Mouse (Mus musculus) gastrocnemius, postnatal 10 days (tissue): ENCODE measurements around the gene Mfsd13b. TPM values are rescaled to one million over a fixed set of nuclear protein-coding genes. Genes with fewer than 3 reads are reported as not detected.
"Not testable (repeated sequence)": the region's sequence is repeated elsewhere in the genome, so short reads cannot be mapped to it uniquely, and the experiment has no call there.

Experiments
- DNase-seq: peaks from one replicate; pipeline ENCODE4 v3.0.0; 2021; ENCODE audit warnings: mixed read lengths
- total RNA-seq, 2 experiments: library from RNA; stranded (reverse); gene quantifications; 2 replicates each; pipeline ENCODE4 v1.2.3; 2021

The Mfsd13b gene
- total RNA-seq, 2 experiments from 2014 or later, result not detected

DNA sequence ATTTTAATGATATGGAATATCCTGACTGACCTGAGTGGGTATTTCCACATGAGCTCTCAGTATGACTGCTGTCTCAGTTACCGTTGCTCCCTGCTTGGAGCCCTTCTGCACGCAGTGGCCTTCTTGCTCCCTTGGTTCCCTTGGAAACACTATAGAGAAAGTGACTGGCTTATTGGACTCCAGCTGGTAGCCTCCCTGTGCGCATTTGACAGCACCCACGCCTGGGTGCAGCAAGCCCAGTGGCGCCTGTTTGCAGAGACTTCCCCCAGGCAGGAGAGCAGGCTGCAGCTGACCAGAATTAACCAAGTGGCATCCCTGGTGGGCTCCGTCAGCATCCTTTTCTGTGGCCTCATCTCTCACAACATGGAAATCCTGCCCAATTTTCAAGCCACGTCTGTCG is 8.9 kb downstream of the Mfsd13b start:
- no peak for DNase-seq

DNA sequence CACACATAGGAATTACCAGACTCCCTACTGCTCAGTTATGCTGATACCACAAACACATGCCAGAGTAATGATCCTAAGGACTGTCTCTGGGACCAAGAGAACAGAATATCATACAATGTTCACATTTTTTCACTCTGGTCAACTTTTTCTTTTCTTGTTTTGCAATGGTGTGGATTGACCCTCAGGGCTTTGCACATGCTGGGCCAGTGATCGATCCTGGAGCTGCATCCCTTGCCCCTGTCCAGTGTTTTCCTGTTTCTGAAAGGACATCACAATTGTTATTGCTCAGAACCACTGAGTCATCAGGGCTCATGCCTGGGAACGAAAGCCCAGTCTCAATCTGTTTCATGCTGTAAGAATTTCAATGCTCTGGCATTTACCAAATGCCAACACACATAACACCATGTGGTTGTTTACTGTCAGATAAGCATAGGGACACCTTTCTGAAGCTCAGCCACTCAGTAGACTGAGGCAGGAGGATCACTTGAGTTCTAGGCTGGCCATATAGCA is 16.8 kb downstream of the Mfsd13b start:
- DNase-seq, result no peak

DNA sequence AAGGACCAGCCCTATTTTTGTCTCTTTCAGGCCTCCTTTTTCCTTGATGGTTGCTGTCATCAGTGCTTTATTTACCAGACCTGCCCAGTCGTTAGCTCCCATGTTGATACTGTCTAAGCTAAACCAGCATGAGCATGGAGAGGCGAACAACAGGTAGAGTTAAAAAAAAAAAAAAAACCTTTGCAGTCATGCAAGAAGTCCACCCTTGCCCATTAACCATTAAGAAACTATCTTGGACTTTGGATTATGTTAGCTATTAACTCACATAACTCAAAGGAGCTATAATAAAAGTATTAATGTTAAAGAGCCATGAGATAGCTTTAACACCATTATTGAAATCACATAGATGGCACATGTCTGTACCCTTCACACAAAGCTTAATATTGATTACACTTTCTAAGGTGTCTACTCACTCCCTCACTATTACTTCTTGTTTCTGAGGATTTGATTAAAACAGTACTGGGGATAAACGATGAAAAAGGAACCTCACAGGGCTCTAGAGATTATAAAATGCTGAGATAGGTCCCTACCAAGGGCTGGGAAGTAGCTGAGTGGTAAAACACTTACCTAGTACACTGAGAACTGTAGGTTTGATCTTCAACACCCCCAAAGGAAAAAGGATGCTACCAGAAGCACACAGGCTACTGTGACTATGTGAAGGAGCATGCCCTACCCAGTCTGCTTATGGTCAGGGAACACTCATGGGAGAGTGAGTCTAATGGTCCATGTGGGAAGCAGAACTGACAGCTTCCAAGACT is 17.9 kb downstream of the Mfsd13b start:
- no peak for DNase-seq

DNA sequence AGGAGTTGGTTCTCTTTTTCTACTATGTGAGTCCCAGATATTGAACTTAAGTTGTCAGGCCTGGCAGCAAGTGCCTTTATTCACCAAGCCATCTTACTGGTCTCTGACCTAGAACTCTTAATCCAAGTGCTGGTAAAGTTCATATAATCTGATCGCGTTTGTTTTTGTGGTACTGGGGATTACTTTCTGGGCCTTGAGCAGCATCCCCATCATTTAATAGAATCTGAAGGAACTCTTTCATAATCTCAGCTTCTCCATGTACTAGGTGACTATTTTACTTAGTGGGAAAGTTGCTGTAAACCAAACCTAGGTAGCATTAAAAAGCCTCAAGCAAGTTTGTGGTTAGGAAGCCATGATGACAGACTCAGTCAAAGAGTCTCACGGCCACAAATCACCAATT is 19.6 kb downstream of the Mfsd13b start:
- DNase-seq, result no peak

DNA sequence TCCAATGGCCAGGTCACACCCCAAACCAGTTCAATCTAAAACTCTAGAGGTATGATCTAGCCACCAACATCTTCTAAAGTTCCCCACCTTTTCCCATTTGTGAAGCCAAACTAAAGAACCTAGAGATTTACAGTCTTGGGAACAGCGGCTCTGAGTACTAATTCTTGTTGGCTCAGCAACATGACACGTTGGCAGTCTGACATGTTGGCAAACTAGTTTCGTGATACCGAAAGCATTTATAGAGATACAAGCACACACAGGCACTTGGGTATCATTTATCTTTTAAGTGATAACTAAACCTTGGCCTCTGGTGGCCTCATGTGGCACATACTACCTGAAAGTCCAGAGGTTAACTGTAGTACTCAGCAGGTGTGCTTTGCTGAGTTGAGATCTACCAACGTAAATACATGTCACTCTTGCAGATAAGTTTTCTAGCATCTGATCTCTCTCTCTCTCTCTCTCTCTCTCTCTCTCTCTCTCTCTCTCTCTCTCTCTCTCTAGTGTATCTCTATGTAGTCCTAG is 20.2 kb downstream of the Mfsd13b start:
- no peak for DNase-seq

DNA sequence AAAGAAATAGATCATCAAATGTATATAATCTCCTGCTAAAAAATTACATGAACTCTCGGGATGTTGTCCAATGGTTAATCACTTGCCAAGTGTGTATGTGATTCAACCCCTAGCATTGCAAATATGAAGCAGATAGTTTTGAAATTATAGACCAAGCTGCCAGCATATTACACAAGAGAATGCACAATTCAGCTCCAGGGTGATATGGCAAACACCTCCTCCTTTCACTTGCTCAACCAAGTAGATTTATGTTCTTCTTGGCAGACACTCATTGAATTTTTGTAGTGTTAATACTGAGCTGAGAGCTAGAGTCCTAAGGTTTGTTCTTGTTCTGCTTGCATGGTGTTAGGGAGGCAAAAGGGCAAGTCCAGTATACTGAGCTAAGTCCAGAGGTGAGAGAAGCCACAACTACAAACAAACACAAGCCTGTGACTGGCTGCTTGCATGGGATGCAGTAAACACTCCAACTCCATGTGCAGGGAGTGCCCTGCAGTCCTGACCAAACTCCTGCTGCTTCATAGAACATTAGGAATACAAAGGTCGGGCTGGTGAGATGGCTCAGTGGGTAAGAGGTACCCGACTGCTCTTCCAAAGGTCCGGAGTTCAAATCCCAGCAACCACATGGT is 21.6 kb downstream of the Mfsd13b start:
- DNase-seq, result no peak

DNA sequence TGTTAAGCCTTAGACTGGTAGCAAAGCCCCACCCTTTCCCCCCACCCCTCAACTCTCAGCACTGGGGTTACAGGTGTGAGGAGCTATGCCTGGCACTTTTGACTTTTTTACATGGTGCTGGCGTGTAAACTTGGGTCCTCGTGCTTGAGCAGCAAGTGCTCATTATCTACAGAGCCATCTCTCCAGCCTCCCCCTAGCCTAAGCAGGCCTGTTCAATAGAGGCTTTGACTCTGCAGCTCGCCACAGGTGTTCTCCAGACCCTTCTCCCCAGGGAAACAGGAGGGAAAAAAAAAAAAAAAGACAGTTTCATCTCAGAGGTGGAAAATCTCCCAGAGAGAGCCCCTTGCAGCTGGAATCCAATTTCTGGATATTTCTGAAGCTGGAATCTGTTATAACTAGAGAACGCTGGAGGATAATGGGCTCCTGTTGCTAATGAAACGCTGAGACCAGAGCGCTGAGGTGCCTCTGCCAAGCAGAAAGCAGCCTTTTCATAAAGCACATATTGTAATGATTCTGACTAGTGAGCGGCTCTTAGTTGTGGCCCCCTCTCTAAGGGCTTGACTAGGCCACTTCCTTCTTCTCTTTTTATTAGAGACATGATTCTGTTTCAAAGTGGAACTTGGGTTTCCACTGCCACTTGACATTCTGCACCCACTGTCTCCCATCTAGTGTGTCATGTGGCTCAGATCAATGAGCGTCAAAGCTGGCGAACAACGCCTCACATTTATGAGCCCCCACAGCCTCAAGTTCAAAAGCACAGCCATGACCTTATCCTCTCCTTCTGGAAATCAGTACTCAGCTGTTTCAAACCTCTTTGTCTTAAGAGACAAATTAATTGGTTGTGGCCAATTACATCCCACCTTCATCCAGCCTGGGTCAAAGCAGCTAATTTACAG is 29.7 kb downstream of the Mfsd13b start:
- DNase-seq, result no peak

DNA sequence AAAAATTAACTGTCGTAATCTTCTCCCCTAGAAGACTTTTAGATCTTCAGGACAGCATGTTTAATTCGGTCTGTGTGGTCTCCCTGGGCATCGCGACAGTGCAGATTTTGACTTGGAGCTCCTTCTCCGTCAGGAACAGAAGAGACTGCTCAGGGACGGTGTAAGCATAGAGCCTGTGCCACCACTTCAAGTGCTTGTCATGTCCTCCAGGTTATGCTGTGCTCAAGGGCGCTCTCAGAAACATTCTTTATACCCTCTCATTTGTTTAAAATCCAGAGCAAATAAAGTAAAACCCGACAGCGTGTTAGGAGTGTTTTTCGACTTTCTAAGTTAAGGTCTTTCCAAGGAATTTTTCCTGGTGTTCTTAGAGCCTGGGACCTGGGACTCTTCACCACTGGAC is 32.2 kb downstream of the Mfsd13b start:
- DNase-seq, result no peak

DNA sequence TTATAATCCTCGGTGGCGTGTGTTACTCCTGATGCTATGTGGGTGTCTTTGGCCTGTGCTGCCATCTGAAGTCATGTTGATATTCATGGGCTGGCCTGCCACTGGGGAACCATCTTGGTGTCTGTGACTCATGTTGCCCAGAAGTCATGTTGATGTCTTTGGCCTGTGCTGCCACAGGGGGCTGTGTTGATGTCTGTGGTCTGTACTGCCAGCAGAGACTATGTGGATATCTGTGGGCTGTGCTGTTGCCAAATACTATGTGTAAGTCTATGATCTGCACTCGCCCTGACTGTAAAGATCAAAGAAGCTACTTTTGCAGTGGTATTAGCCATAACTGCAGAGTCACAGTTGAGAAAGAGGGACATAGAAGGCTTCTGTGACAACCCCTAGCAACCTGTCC is 36.5 kb downstream of the Mfsd13b start:
- DNase-seq, result no peak

DNA sequence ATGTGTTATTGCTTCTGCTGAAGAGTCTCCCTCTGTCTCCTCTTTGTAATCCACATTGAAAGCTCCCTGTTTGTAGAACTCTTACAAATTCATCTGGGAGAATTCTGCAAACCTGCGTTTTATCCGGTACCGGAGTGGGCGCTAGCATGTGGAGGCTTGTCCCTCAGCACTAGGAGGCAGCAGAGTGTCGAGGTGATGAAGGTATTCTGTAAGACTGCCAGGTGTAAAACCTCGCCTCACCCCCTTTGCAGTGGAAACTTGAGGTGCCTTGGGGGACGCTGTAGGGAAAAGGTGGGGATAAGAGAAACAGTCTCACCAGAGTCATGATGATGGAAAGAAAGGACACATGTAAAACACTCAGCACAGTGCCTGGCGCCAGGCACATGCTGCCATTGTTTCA is 38.0 kb downstream of the Mfsd13b start:
- no peak for DNase-seq

DNA sequence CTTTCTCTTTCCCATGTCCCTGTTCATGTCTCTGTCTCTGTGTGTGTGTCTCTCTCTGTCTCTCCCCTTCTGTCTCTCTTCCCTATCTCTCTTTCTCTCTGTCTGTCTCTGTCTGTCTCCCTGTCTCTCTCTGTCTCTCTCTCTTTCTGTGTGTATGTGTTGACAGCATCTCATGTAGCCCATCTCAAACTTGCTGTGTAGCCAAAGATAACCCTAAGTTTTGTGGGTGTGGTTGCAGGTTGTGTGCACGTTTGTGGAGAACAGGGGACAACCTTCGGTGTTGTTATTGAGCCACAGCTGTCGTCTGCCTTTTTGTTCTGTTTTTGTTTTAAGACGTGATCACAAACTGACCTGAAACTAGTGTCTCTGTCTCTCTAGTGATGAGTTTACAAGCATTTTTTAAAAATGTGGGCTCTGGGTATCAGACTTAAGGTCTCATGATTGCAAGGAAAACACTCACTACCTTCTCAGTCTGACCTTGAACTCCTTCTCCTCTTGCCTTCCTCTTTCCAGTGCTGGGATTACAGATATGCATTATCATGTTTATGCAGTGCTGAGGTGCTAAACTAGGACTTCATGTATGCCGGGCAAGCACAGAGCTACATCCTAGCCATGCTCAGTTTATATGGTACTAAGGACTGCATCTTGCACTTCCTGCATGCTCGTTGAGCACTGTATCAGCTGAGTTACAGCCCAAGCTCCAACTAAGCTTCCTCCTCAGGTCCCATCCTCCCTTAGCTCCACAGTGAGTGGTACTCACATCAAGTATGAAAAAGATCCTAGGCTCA is 43.1 kb downstream of the Mfsd13b start:
- no peak for DNase-seq

DNA sequence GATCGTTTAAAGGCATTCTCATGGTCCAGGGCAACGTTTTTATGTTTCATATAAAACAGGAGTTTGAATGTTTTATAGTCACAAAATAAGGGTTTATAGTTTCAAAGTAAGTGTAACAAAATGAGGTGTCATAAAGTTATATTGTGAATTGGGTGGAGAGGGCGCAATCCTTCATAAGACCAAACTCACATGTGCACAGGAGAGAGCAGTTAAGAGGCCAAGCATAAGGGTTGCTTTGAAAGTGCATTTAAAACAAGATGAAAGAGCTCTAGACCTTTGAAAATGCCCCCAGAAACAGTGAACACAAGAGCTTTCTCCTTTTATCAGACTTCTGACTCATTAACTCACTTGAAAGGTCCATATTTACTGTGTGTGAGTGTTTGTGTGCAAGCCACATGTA is 44.0 kb downstream of the Mfsd13b start:
- DNase-seq, result no peak

DNA sequence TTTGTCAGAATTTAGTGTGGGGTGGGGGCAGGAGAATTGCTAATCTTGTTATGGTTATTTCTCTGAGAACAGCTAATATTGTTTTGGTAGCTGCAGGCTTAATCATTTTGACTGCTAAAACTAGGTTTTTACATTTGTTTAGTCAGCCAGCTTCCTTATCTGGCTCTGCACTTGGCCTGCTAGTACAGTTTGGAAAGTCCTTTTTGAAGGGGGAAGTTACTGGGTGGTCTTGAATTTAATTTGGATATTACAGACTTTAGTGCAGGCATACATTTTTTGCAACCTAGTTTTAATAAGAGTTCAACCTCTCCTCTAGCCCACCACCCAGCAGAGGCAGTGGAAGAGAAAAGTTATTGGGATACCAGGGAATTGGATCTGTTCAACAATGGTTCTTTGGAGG is 47.6 kb downstream of the Mfsd13b start:
- DNase-seq, result not testable (repeated sequence)

DNA sequence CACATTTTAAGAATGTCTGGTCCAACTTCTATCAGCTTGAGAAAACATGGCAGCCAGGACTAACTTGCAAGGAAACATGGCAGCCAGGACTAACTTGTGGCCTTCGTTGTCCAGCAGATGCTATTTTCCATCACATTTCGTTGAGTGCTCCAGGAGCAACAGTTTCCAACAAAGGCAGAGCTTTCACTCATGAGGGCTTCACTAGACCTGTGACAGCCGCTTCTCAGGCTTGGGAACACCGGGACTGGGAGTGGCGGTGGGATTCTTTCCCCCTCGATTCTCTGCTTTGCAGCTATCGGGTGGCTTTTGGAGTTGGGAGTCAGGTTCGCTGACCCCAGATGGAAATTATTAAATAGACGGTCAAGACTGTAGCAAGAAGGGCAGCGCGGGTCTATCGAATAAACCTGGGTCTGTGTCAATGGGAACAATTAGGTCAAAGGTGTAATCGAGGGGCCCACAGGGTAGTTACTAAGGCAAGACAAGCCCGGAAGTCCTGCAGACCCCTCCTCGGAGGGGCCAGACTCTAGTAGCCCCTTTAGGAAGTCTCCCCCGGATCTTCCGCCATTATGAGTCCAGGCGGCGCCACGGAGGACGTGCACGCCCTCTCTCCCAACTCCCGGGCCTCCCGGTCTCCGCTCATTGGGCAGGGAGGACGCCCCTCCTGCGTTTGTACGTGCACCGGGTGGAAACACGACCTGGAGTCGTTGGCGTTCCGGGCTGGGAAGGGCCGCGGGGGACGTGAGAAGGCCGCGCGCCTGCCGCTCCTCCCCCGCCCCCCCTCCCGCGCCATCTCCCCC is 51.7 kb downstream of the Mfsd13b start, which contains the start of gene Mettl9:
Mettl9 (plus strand) TSS at position 590 of the 797 bp plus-strand sequence.
- peak; percentile 93 for DNase-seq

DNA sequence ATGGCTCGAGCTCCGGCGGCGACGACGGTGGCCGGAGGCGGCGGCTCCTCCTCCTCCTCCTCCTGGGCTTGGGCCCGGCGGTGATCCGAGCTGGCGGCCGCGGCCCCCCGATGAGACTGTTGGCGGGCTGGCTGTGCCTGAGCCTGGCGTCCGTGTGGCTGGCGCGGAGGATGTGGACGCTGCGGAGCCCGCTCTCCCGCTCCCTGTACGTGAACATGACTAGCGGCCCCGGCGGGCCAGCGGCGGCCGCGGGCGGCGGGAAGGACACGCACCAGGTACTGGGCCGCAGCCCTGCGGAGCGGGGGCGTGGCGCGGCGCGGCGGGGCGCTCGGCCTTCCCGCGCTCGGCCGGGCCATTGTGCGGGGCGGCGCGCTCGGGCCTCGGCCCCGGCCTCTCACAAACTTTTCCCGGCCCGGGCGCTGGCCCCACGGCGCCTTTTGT is 52.4 kb downstream of the Mfsd13b start:
- no peak for DNase-seq

DNA sequence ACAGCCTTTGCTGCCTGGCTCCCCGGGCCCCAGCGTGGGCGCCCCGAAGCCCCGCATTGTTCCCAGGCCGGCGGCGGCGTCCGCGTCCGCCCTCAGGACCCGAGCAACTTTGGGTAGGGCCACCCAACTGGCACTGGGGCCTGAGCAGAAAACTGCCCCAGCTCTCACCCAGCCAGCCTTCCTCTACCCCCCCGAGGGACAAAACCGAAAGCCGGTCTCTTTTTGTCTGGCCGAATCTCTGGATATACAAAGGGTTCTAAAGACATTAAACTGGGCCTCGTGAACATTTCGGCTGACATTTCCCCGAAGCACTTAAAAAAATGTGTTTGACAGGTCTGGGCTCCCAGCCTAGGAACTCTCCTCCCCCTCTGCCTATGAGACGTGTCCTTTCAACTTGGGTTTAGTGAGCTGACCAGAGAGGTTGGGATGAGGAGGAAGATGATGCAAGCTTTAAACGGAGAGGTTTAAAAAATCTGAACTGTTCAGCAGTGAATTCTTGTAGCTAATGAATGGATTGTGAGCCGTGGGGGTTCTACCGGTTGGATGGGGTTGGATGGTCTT is 52.9 kb downstream of the Mfsd13b start:
- DNase-seq, result no peak

DNA sequence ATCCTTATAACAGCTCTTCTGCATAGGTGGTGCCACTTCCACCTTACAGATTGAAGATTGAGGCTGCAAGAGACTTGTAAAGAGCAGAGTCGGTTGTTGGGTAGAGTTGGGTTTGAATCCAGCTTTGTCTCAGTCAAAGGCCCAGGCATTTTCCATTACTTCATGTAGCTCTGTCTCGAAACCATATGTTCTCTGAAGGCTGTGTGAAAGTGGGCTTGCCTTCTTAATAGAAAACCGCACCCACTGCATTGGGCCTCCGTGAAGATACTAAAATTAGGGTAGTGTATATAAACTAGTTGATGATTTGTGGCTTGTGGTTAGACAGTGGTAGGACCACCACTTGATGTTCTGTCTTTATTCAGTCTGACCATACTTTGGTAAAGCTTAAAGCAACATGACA is 58.3 kb downstream of the Mfsd13b start:
- DNase-seq, result no peak

DNA sequence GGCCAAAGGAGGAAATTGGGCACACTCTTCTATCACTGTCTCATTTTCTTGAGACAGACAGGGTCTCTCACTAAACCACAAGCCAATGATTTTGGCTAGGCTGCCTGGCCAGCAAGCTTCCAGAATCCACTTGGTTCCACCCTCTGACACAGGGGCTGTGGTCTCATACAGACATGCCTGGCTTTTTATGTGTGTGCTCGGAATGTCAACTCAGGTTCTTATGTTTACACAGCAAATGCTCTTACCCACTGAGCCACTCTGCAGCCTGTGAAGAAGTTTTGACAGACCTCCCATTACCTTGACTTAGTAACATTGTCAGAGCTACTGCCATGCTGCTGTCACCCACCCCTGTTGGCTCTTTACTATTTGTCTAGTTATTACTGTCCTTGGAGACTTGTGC is 59.7 kb downstream of the Mfsd13b start:
- DNase-seq, result no peak

DNA sequence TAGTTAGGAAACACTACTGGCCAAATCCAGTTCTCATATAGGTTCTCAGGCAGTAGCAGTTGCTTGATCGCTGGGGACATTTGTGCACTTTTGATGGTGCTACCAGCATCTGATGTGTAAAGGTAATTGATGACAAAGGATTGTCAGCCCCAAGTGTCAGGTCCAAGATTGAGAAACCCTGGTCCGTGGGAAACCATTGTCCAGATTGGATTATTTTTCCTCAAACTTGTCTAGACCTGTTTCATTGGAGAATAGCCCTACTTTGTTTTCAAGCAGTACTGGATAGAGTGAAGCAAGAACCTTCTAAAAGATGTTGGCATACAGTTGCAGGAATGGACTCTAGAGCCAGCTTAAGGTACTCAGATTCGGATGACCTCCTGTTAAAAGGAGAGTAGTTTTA is 60.7 kb downstream of the Mfsd13b start:
- no peak for DNase-seq

DNA sequence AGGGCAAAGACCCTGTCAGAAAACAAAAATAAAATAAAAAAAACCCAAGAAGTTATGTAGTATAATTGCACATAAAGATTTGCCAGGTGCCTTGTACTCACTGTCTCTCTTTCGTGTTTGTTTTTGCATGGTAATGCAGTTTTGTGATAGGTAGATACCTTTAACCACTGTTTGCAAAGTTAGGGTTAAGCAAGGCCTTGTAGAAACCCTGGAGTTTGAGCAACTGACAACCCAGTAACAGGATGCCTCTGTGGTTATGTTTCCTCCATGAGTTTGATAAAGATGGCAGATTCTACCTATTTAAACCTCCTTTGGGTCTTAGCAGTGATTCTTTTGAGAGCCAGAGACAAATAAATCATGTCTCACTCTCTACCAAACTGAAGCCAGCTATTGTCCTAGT is 61.2 kb downstream of the Mfsd13b start:
- DNase-seq, result no peak
